Mouse (Mus musculus): ENCODE data around the gene Coil. TPM values are rescaled to one million over a fixed set of nuclear protein-coding genes. Genes with fewer than 3 reads are reported as not detected.

The Coil gene
- polyA plus RNA-seq, 1 experiment from 2014 or later = 5.9 TPM

GRCm38 (mm10) chr11:89028871-89029405 lies 58.9 kb downstream of the Coil start:
- H3K9ac ChIP-seq (ENCODE audit: low read length) = no peak overlapping the region
- no peak for ATAC-seq (ENCODE audit: low FRiP score, low TSS enrichment)

GRCm38 (mm10) chr11:89030552-89030951 lies 60.5 kb downstream of the Coil start:
- no peak overlapping the region for H3K9ac ChIP-seq (ENCODE audit: low read length)
- 78% methylated on average over 6 of the region's 6 CpGs for WGBS

More at GRCm38 (mm10) chr11:89028871-89029405, 58.9 kb downstream of the Coil start:
- H3K4me2 ChIP-seq (replicated peaks; ENCODE audit: low read depth) = no peak overlapping the region
- no peaks in the 10 kb centered on the region for H3K27me3 ChIP-seq (ENCODE audit: control insufficient read depth, insufficient read depth, low read length)
- 48% methylated on average over 10 of the region's 10 CpGs for WGBS
- H3K27ac ChIP-seq (replicated peaks) = peak overlapping the region; percentile 65
- DNase-seq (ENCODE audit: low spot score) = peak; percentile 42
- H3K9me3 ChIP-seq (ENCODE audit: control insufficient read depth, low read length) = no peaks in the 10 kb centered on the region
- no peaks in the 10 kb centered on the region for H3K4me1 ChIP-seq (replicated peaks; ENCODE audit: control insufficient read depth, insufficient read depth)
- no peak overlapping the region for H3K4me3 ChIP-seq (ENCODE audit: low read depth, low read length)
- TF ChIP-seq CTCF (IDR thresholded peaks at IDR 0.05; ENCODE audit: low read depth) = no peak
- no peak for TF ChIP-seq EP300 (optimal IDR thresholded peaks at IDR 0.05)
- H3K36me3 ChIP-seq (ENCODE audit: control insufficient read depth, insufficient read depth, low read length) = no peaks in the 10 kb centered on the region

DNA sequence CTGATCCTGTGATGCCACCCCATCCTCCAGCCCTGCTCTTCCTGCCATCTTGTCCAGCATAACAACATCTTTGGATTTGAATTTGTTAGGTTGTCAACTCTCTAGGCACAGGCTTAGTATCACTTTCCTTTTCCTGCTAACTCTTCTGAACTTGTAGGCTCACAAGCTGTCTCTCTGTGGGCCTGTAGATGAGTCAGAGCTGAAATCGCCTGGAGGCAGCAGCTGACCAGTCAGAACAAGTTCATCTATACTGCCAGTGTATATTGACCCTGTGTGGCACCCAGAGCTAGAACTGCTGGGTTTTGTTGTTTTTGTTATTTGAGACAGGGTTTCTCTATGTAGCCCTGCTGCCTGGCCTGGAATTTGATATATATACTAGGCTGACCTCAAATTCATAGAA lies 61.1 kb downstream of the Coil start:
- Histone ChIP-seq H3K4me3 (ENCODE audit: low read depth, low read length) (no peak overlapping the region), H3K9me3 (ENCODE audit: control insufficient read depth, low read length) (no peaks in the 10 kb centered on the region), H3K36me3 (ENCODE audit: control insufficient read depth, insufficient read depth, low read length) (no peaks in the 10 kb centered on the region), H3K9ac (ENCODE audit: low read length) (no peak overlapping the region), H3K4me1 (replicated peaks; ENCODE audit: control insufficient read depth, insufficient read depth) (no peaks in the 10 kb centered on the region), H3K4me2 (replicated peaks; ENCODE audit: low read depth) (no peak overlapping the region), H3K27me3 (ENCODE audit: control insufficient read depth, insufficient read depth, low read length) (no peaks in the 10 kb centered on the region), H3K27ac (replicated peaks) (no peak overlapping the region)
- WGBS = 39% methylated on average over 1 of the region's 1 CpGs
- TF ChIP-seq EP300 (optimal IDR thresholded peaks at IDR 0.05) = no peak
- TF ChIP-seq CTCF (IDR thresholded peaks at IDR 0.05; ENCODE audit: low read depth) = no peak
- DNase-seq (ENCODE audit: low spot score) = peak; percentile 39
- peak; percentile 77 for ATAC-seq (ENCODE audit: low FRiP score, low TSS enrichment)

More at GRCm38 (mm10) chr11:89030552-89030951, 60.5 kb downstream of the Coil start:
- Histone ChIP-seq H3K9me3 (ENCODE audit: control insufficient read depth, low read length) (no peaks in the 10 kb centered on the region), H3K27ac (replicated peaks) (no peak overlapping the region), H3K36me3 (ENCODE audit: control insufficient read depth, insufficient read depth, low read length) (no peaks in the 10 kb centered on the region), H3K4me1 (replicated peaks; ENCODE audit: control insufficient read depth, insufficient read depth) (no peaks in the 10 kb centered on the region), H3K4me2 (replicated peaks; ENCODE audit: low read depth) (no peak overlapping the region), H3K4me3 (ENCODE audit: low read depth, low read length) (no peak overlapping the region), H3K27me3 (ENCODE audit: control insufficient read depth, insufficient read depth, low read length) (no peaks in the 10 kb centered on the region)
- no peak for DNase-seq (ENCODE audit: low spot score)
- TF ChIP-seq CTCF (IDR thresholded peaks at IDR 0.05; ENCODE audit: low read depth) (no peak), EP300 (optimal IDR thresholded peaks at IDR 0.05) (no peak)
- no peak for ATAC-seq (ENCODE audit: low FRiP score, low TSS enrichment)

DNA sequence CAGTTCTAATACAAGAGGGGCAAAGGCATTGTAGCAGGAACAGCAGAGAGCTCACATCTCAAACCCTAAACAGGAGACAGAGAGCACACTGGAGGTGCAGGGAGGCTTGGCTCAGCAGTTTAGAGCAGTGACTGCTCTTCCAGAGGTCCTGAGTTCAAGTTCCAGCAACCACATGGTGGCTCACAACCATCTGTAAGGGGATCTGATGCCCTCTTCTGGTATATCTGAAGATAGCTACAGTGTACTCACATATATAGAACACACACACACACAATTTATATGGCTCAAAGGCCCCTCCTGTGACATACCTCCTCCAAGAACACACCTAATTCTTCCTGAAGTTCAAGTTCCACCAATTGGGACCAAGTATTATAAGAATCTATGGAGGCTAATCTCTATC lies 64.5 kb downstream of the Coil start:
- ATAC-seq (ENCODE audit: low FRiP score, low TSS enrichment) = no peak
- no peak overlapping the region for H3K9ac ChIP-seq (ENCODE audit: low read length)

GRCm38 (mm10) chr11:89035552-89035951 lies 65.5 kb downstream of the Coil start:
- no peak overlapping the region for H3K27ac ChIP-seq (replicated peaks)
- WGBS = 81% methylated on average over 3 of the region's 3 CpGs
- ATAC-seq (ENCODE audit: low FRiP score, low TSS enrichment) (no peak), DNase-seq (ENCODE audit: low spot score) (no peak)
- no peaks in the 10 kb centered on the region; the same call in 1 of the 2 replicates for H3K36me3 ChIP-seq (ENCODE audit: control insufficient read depth, insufficient read depth, low read length)
- no peaks in the 10 kb centered on the region for H3K27me3 ChIP-seq (ENCODE audit: control insufficient read depth, insufficient read depth, low read length)
- no peak overlapping the region for H3K9ac ChIP-seq (ENCODE audit: low read length)
- TF ChIP-seq EP300 (optimal IDR thresholded peaks at IDR 0.05) = no peak
- no peak for TF ChIP-seq CTCF (IDR thresholded peaks at IDR 0.05; ENCODE audit: low read depth)
- no peaks in the 10 kb centered on the region for H3K9me3 ChIP-seq (ENCODE audit: control insufficient read depth, low read length)
- H3K4me1 ChIP-seq (replicated peaks; ENCODE audit: control insufficient read depth, insufficient read depth) = no peaks in the 10 kb centered on the region
- no peak overlapping the region for H3K4me2 ChIP-seq (replicated peaks; ENCODE audit: low read depth)
- no peak overlapping the region for H3K4me3 ChIP-seq (ENCODE audit: low read depth, low read length)

More for the DNA sequence above, 64.5 kb downstream of the Coil start:
- no peak for DNase-seq (ENCODE audit: low spot score)
- Histone ChIP-seq H3K4me2 (replicated peaks; ENCODE audit: low read depth) (no peak overlapping the region), H3K9me3 (ENCODE audit: control insufficient read depth, low read length) (no peaks in the 10 kb centered on the region), H3K27me3 (ENCODE audit: control insufficient read depth, insufficient read depth, low read length) (no peaks in the 10 kb centered on the region), H3K27ac (replicated peaks) (no peak overlapping the region), H3K4me3 (ENCODE audit: low read depth, low read length) (no peak overlapping the region), H3K4me1 (replicated peaks; ENCODE audit: control insufficient read depth, insufficient read depth) (no peaks in the 10 kb centered on the region), H3K36me3 (ENCODE audit: control insufficient read depth, insufficient read depth, low read length) (no peaks in the 10 kb centered on the region)
- TF ChIP-seq CTCF (IDR thresholded peaks at IDR 0.05; ENCODE audit: low read depth) (peak; percentile 47), EP300 (optimal IDR thresholded peaks at IDR 0.05) (no peak)

GRCm38 (mm10) chr11:89038496-89038895 lies 68.4 kb downstream of the Coil start:
- H3K4me1 ChIP-seq (replicated peaks; ENCODE audit: control insufficient read depth, insufficient read depth) = no peaks in the 10 kb centered on the region
- ATAC-seq (ENCODE audit: low FRiP score, low TSS enrichment) (no peak), DNase-seq (ENCODE audit: low spot score) (no peak)
- no peak overlapping the region for H3K4me3 ChIP-seq (ENCODE audit: low read depth, low read length)
- no peak overlapping the region for H3K4me2 ChIP-seq (replicated peaks; ENCODE audit: low read depth)
- H3K27ac ChIP-seq (replicated peaks) = no peak overlapping the region
- H3K9ac ChIP-seq (ENCODE audit: low read length) = no peak overlapping the region
- no peak for TF ChIP-seq EP300 (optimal IDR thresholded peaks at IDR 0.05)
- no peak for TF ChIP-seq CTCF (IDR thresholded peaks at IDR 0.05; ENCODE audit: low read depth)
- 79% methylated on average over 6 of the region's 6 CpGs for WGBS
- H3K36me3 ChIP-seq (ENCODE audit: control insufficient read depth, insufficient read depth, low read length) = peaks cover 4% of the 10 kb centered on the region
- H3K27me3 ChIP-seq (ENCODE audit: control insufficient read depth, insufficient read depth, low read length) = no peaks in the 10 kb centered on the region
- no peaks in the 10 kb centered on the region for H3K9me3 ChIP-seq (ENCODE audit: control insufficient read depth, low read length)

All from stomach, postnatal 0 days (tissue).